Mouse (Mus musculus): ENCODE data around the gene Msi1.

GRCm38 (mm10) chr5:115437242-115437944 lies 8.0 kb downstream of the Msi1 start:
- TF ChIP-seq CTCF (IDR thresholded peaks at IDR 0.05; ENCODE audit: insufficient read depth, low read depth, low read length) = no peak
- no peak for TF ChIP-seq POLR2A (IDR thresholded peaks at IDR 0.05; ENCODE audit: insufficient read depth, low read depth, low read length)

Data from olfactory bulb, adult 2 months (tissue).